Comparison of ENCODE assay signal across 8 mouse cellular contexts in genomic region chr2:92485640-92486295, GRCm38 (mm10). TPM values are rescaled to one million over a fixed set of nuclear protein-coding genes. Genes with fewer than 3 reads are reported as not detected.
A peak's percentile ranks its signal among the peaks of the same experiment; 100 is the strongest.
DNase-seq lines count a peak whose midpoint lies in the region; ATAC-seq lines count a peak whose summit lies in the region.

No protein-coding gene starts in this region.

- DNase-seq in layer of hippocampus, adult 11-12 months (ENCODE audit: low spot score): peak; percentile 79
- DNase-seq in layer of hippocampus, adult 9-10 months (ENCODE audit: low spot score): no peak
- DNase-seq in embryonic facial prominence, embryonic 10.5 days (ENCODE audit: low spot score): peak; percentile 82
- peak; percentile 50 to 52 for DNase-seq in heart, adult 9 months (ENCODE audit: low spot score in 2 of 2)
- peak; percentile 20 to 39 for DNase-seq in natural killer cell, adult 2 months (ENCODE audit: low spot score in 2 of 2)

- 0 out of 2 replicates have a peak, but pooled peaks have one; percentile 37 for ATAC-seq in kidney, embryonic 15.5 days (replicated peaks; ENCODE audit: low FRiP score)
- no peak for ATAC-seq in liver, embryonic 12.5 days
- peak; percentile 32; the same call in 1 of the 2 replicates for ATAC-seq in stomach, embryonic 16.5 days (ENCODE audit: insufficient read depth, low FRiP score)

- H3K36me3 ChIP-seq in embryonic facial prominence, embryonic 10.5 days (replicated peaks): no peaks in the 10 kb centered on the region
- no peaks in the 10 kb centered on the region for H3K36me3 ChIP-seq in kidney, embryonic 15.5 days
- no peaks in the 10 kb centered on the region for H3K36me3 ChIP-seq in liver, embryonic 12.5 days
- no peaks in the 10 kb centered on the region for H3K36me3 ChIP-seq in stomach, embryonic 16.5 days (ENCODE audit: control insufficient read depth, insufficient read depth, low read length)

- no peak overlapping the region for H3K27ac ChIP-seq in embryonic facial prominence, embryonic 10.5 days (replicated peaks)
- no peak overlapping the region for H3K27ac ChIP-seq in kidney, embryonic 15.5 days
- no peak overlapping the region for H3K27ac ChIP-seq in liver, embryonic 12.5 days
- no peak overlapping the region for H3K27ac ChIP-seq in stomach, embryonic 16.5 days (ENCODE audit: low read length)

- WGBS in embryonic facial prominence, embryonic 10.5 days: 7% methylated on average over 15 of the region's 15 CpGs
- 8% methylated on average over 15 of the region's 15 CpGs for WGBS in kidney, embryonic 15.5 days
- WGBS in liver, embryonic 12.5 days (ENCODE audit: insufficient replicate concordance): 8% methylated on average over 15 of the region's 15 CpGs
- WGBS in stomach, embryonic 16.5 days: 8% methylated on average over 15 of the region's 15 CpGs

- no peaks in the 10 kb centered on the region for H3K9me3 ChIP-seq in embryonic facial prominence, embryonic 10.5 days
- H3K9me3 ChIP-seq in kidney, embryonic 15.5 days (replicated peaks): no peaks in the 10 kb centered on the region
- H3K9me3 ChIP-seq in liver, embryonic 12.5 days (replicated peaks): no peaks in the 10 kb centered on the region
- no peaks in the 10 kb centered on the region for H3K9me3 ChIP-seq in stomach, embryonic 16.5 days (replicated peaks; ENCODE audit: control insufficient read depth, low read length)

- peak overlapping the region; percentile 47 for H3K4me2 ChIP-seq in kidney, embryonic 15.5 days
- H3K4me2 ChIP-seq in liver, embryonic 12.5 days: peak overlapping the region; percentile 40
- peak overlapping the region; percentile 49 for H3K4me2 ChIP-seq in stomach, embryonic 16.5 days (ENCODE audit: low read depth, low read length)

- H3K4me3 ChIP-seq in embryonic facial prominence, embryonic 10.5 days: peak overlapping the region; percentile 3; the same call in 1 of the 2 replicates
- no peak overlapping the region for H3K4me3 ChIP-seq in kidney, embryonic 15.5 days (replicated peaks)
- H3K4me3 ChIP-seq in liver, embryonic 12.5 days: no peak overlapping the region
- H3K4me3 ChIP-seq in stomach, embryonic 16.5 days (replicated peaks; ENCODE audit: low read length): no peak overlapping the region

- H3K9ac ChIP-seq in kidney, embryonic 15.5 days: no peak overlapping the region
- no peak overlapping the region for H3K9ac ChIP-seq in liver, embryonic 12.5 days
- H3K9ac ChIP-seq in stomach, embryonic 16.5 days (ENCODE audit: low read length): no peak overlapping the region

- peaks cover 60% of the 10 kb centered on the region for H3K27me3 ChIP-seq in embryonic facial prominence, embryonic 10.5 days (replicated peaks; ENCODE audit: low read depth, poor library complexity, severe bottlenecking)
- H3K27me3 ChIP-seq in kidney, embryonic 15.5 days: peaks cover 34% of the 10 kb centered on the region
- peaks cover 75% of the 10 kb centered on the region for H3K27me3 ChIP-seq in liver, embryonic 12.5 days (replicated peaks)
- H3K27me3 ChIP-seq in stomach, embryonic 16.5 days (ENCODE audit: control insufficient read depth, insufficient read depth, low read length): peaks cover 19% of the 10 kb centered on the region; the same call in 1 of the 2 replicates

- peaks cover 14% of the 10 kb centered on the region for H3K4me1 ChIP-seq in embryonic facial prominence, embryonic 10.5 days
- H3K4me1 ChIP-seq in kidney, embryonic 15.5 days: peaks cover 17% of the 10 kb centered on the region
- H3K4me1 ChIP-seq in liver, embryonic 12.5 days: peaks cover 24% of the 10 kb centered on the region; the same call in 1 of the 2 replicates
- H3K4me1 ChIP-seq in stomach, embryonic 16.5 days (ENCODE audit: control insufficient read depth, insufficient read depth, low read length): peaks cover 7% of the 10 kb centered on the region; the same call in 1 of the 2 replicates

RNA-seq across cellular contexts. Expression of gene Slc35c1, which starts 25.4 kb away (rescaled TPM):
- 12.6 and 13.5 TPM in 2 replicates for polyA plus RNA-seq in embryonic facial prominence, embryonic 10.5 days (2016; fragmentation: Nextera tagmentation; extraction: Ambion mirVana)
- polyA plus RNA-seq in kidney, embryonic 15.5 days (2015; fragmentation: Nextera tagmentation; extraction: Ambion mirVana): 15.1 and 16.2 TPM in 2 replicates
- 15.3 and 15.5 TPM in 2 replicates for polyA plus RNA-seq in liver, embryonic 12.5 days (2016; fragmentation: Nextera tagmentation; extraction: Ambion mirVana)
- 34.5 and 40.4 TPM in 2 replicates for polyA plus RNA-seq in stomach, embryonic 16.5 days (2015; fragmentation: Nextera tagmentation; extraction: Ambion mirVana)

RNA-seq across cellular contexts. Expression of gene Cry2, which starts 51.9 kb away (rescaled TPM):
- 23.4 and 23.7 TPM in 2 replicates for polyA plus RNA-seq in embryonic facial prominence, embryonic 10.5 days (2016; fragmentation: Nextera tagmentation; extraction: Ambion mirVana)
- 17.7 and 21.3 TPM in 2 replicates for polyA plus RNA-seq in kidney, embryonic 15.5 days (2015; fragmentation: Nextera tagmentation; extraction: Ambion mirVana)
- polyA plus RNA-seq in liver, embryonic 12.5 days (2016; fragmentation: Nextera tagmentation; extraction: Ambion mirVana): 14.1 and 14.5 TPM in 2 replicates
- 23.4 and 26.5 TPM in 2 replicates for polyA plus RNA-seq in stomach, embryonic 16.5 days (2015; fragmentation: Nextera tagmentation; extraction: Ambion mirVana)
